8 mouse cellular contexts compared by ENCODE assay signal in the genomic region with DNA sequence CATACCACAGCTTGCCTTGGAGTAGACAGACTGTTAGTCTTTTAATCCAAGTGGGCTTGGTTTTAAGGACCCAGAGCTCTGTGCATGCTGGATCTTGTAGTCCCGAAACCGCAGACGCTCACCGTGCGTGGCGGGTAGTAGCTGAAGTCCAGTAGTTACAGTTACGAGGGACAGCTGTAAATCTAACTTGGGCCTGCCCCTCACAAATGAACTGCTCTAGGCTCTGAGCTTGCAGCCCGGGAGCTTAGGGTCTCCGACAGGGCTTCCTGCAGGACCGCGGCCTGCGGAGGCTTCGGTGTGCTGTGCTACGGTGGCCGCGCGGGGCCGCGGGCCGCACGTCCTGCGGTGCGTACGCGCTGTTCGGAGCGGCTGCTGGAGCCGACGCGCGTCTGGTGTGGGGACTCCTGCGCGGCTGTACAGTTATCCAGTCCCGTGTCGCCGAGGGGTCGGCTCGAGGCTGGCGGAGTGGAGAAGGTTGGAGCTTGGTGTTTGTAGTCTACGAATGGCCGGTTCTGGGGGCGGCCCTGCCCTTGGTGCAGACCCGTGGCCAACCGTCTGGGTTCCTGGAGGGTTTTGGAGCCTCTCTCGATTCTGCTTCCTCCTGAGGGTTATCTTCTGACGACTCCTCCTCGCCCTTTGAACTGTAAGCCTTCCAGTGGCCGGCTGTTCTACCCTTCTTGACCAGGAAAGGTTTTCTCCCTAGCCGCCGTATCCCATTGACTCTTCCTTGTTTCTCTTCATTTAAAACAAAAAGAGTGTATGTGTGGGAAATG. TPM values are rescaled to one million over a fixed set of nuclear protein-coding genes. Genes with fewer than 3 reads are reported as not detected.
A peak's percentile ranks its signal among the peaks of the same experiment; 100 is the strongest.
DNase-seq lines count a peak whose midpoint lies in the region; ATAC-seq and TF ChIP-seq lines count a peak whose summit lies in the region.

Gene Atg4c (plus strand): TSS at position 125 of the 773 bp plus-strand sequence.

- DNase-seq in MN1 (ENCODE audit: low spot score) = peak; percentile 79
- DNase-seq in cerebellum, adult 8-10 months = peak; percentile 87
- peak; percentile 82 for DNase-seq in forelimb bud, embryonic 11.5 days (ENCODE audit: low read depth, low spot score)
- DNase-seq in heart, postnatal 4 days = peak; percentile 80
- DNase-seq in layer of hippocampus, adult 8-10 months (ENCODE audit: low spot score in 2 of 2) = peak; percentile 76 to 80
- DNase-seq in lung, embryonic 14.5 days = peak; percentile 91
- peak; percentile 84 for DNase-seq in testis, postnatal 14 days (ENCODE audit: low spot score)

- peak; percentile 98 for ATAC-seq in lung, embryonic 14.5 days (ENCODE audit: insufficient read depth)
- peak; percentile 76 for ATAC-seq in neutrophil, adult 5-6 weeks (ENCODE audit: extremely low read depth, insufficient number of reproducible peaks, low FRiP score, poor library complexity, severe bottlenecking)

- H3K4me1 ChIP-seq in lung, embryonic 14.5 days (ENCODE audit: insufficient read depth) = no peaks in the 10 kb centered on the region

- H3K9me3 ChIP-seq in lung, embryonic 14.5 days (ENCODE audit: low read depth, low read length) = no peaks in the 10 kb centered on the region

- H3K9ac ChIP-seq in lung, embryonic 14.5 days = peak within 1 kb of the TSS; percentile 86

- no peaks in the 10 kb centered on the region for H3K36me3 ChIP-seq in lung, embryonic 14.5 days (ENCODE audit: insufficient read depth)

- under 1% methylated on average over 49 of the region's 50 CpGs for WGBS in lung, embryonic 14.5 days

- no peak for TF ChIP-seq CTCF in lung, embryonic 14.5 days (IDR thresholded peaks at IDR 0.05; ENCODE audit: low read depth)

- no peaks in the 10 kb centered on the region for H3K27me3 ChIP-seq in lung, embryonic 14.5 days (ENCODE audit: insufficient read depth, low read length)

- H3K4me3 ChIP-seq in lung, embryonic 14.5 days (ENCODE audit: low read depth, low read length) = peak within 1 kb of the TSS; percentile 60

- peak within 1 kb of the TSS; percentile 65 for H3K4me2 ChIP-seq in lung, embryonic 14.5 days

- H3K27ac ChIP-seq in lung, embryonic 14.5 days (ENCODE audit: low read depth) = peak within 1 kb of the TSS; percentile 94

RNA-seq across cellular contexts. Expression of gene Atg4c, which starts in this region (rescaled TPM):
- total RNA-seq in heart, postnatal 4 days (2021) = 1 to 10 TPM; 5.3 to 5.5 TPM
- 10 to 100 TPM; 37.0 to 56.7 (median 41.2) TPM for total RNA-seq in layer of hippocampus, adult 8-10 months (2022)
- 11.3 and 12.3 TPM in 2 replicates for polyA plus RNA-seq in lung, embryonic 14.5 days (2014; fragmentation: Nextera tagmentation; extraction: Ambion mirVana)
- 10.7 and 14.0 TPM in 2 replicates for total RNA-seq in neutrophil, adult 5-6 weeks (2017)

Comparison
In these comparisons a context has a peak if more than half of its experiments do, and no peak if none do; other contexts are left out.
1. Peak in every context shown above with its lines: DNase-seq, ATAC-seq, H3K4me3 ChIP-seq and H3K27ac ChIP-seq.